Comparison of ENCODE assay signal across 8 mouse cellular contexts in the genomic region with DNA sequence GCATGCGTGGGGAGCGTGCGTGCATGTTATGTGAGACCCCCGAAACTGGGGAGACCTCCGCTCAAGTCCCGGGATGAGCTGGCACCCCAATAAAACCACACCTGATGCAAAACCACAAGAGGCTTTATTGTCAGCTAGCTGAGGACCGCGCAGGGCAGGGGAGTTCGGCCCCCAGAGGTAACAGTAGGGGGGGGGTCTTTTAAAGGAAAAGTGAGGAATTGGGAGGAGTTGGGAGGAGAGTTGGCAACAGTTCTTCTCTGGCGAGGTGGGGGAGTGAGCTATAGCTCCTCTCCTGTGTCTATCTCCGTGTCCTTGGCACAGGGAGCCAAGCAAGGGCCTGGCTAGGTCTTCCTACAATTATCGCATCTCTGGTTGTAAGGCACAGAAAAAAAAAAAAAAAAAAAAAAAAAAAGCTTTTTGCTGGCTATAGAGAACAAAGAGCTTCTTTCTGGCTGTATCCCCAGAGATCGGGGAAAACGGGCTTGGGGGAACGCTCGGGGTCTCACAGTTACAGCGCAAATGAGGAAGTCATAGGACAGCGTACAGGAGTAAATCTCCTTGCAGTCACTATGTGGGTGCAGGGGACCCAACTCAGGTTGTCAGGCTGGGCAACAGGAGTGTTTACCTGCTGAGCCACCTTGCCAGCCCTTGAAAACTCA. TPM values are rescaled to one million over a fixed set of nuclear protein-coding genes. Genes with fewer than 3 reads are reported as not detected.
DNase-seq lines count a peak whose midpoint lies in the region; ATAC-seq lines count a peak whose summit lies in the region.

No protein-coding gene starts in this region.

- H3K4me1 ChIP-seq in kidney, embryonic 14.5 days (ENCODE audit: control insufficient read depth, insufficient read depth, low read length), result 0 out of 2 replicates have a peak, but pooled peaks cover 3% of the 10 kb centered on the region
- peaks cover 27% of the 10 kb centered on the region for H3K4me1 ChIP-seq in midbrain, embryonic 10.5 days

- DNase-seq in right cerebral cortex, postnatal 25 days, result peak; percentile 14
- DNase-seq in right cerebral cortex, postnatal 36 days (ENCODE audit: low spot score in 2 of 2), result no peak
- peak; percentile 69 for DNase-seq in cerebellum, adult 9-10 months
- peak; percentile 18 for DNase-seq in forelimb bud, embryonic 11.5 days (ENCODE audit: low read depth, low spot score)
- peak; percentile 34 for DNase-seq in midbrain, embryonic 10.5 days (ENCODE audit: low spot score)
- DNase-seq in urinary bladder, adult 18-20 months (ENCODE audit: low spot score in 2 of 2), result no peak

- peak overlapping the region; percentile 87 for H3K4me2 ChIP-seq in kidney, embryonic 14.5 days (replicated peaks; ENCODE audit: low read depth, low read length)

- ATAC-seq in kidney, embryonic 14.5 days (ENCODE audit: low FRiP score, low TSS enrichment), result peak; percentile 42
- ATAC-seq in activated CD4-positive, CD25-positive, alpha-beta regulatory T cell, adult 4 months, result no peak

- peak overlapping the region; percentile 59 for H3K4me3 ChIP-seq in kidney, embryonic 14.5 days (ENCODE audit: low read length)
- H3K4me3 ChIP-seq in midbrain, embryonic 10.5 days, result peak overlapping the region; percentile 76

- H3K36me3 ChIP-seq in kidney, embryonic 14.5 days (ENCODE audit: control insufficient read depth, insufficient read depth, low read length), result peaks cover 44% of the 10 kb centered on the region
- peaks cover 59% of the 10 kb centered on the region for H3K36me3 ChIP-seq in midbrain, embryonic 10.5 days

- no peaks in the 10 kb centered on the region for H3K27me3 ChIP-seq in kidney, embryonic 14.5 days (ENCODE audit: control insufficient read depth, insufficient read depth, low read length)
- no peaks in the 10 kb centered on the region for H3K27me3 ChIP-seq in midbrain, embryonic 10.5 days (ENCODE audit: low read depth, poor library complexity, severe bottlenecking)

- 1% methylated on average over 18 of the region's 18 CpGs for WGBS in kidney, embryonic 14.5 days
- 1% methylated on average over 18 of the region's 18 CpGs for WGBS in midbrain, embryonic 10.5 days

- H3K9me3 ChIP-seq in kidney, embryonic 14.5 days (ENCODE audit: control insufficient read depth, low read length), result no peaks in the 10 kb centered on the region
- no peaks in the 10 kb centered on the region for H3K9me3 ChIP-seq in midbrain, embryonic 10.5 days (replicated peaks)

- peak overlapping the region; percentile 74; the same call in 1 of the 2 replicates for H3K9ac ChIP-seq in kidney, embryonic 14.5 days (ENCODE audit: low read depth, low read length)

- peak overlapping the region; percentile 96; the same call in 1 of the 2 replicates for H3K27ac ChIP-seq in kidney, embryonic 14.5 days (ENCODE audit: low read depth, low read length)
- peak overlapping the region; percentile 91 for H3K27ac ChIP-seq in midbrain, embryonic 10.5 days (replicated peaks)

RNA-seq across cellular contexts. Expression of gene Zfp61, which starts 1.1 kb away (rescaled TPM):
- polyA plus RNA-seq in kidney, embryonic 14.5 days (2014; fragmentation: Nextera tagmentation; extraction: Ambion mirVana), result 31.3 and 39.5 TPM in 2 replicates
- polyA plus RNA-seq in midbrain, embryonic 10.5 days (2016; fragmentation: Nextera tagmentation; extraction: Ambion mirVana), result 36.7 and 41.4 TPM in 2 replicates
- 10 to 100 TPM; 16.6 to 17.4 TPM for polyA plus RNA-seq in activated CD4-positive, CD25-positive, alpha-beta regulatory T cell, adult 4 months (2017; shearing (Covaris generic))

RNA-seq across cellular contexts. Expression of gene Zfp94, which starts 16.5 kb away (rescaled TPM):
- 9.6 and 10.3 TPM in 2 replicates for polyA plus RNA-seq in kidney, embryonic 14.5 days (2014; fragmentation: Nextera tagmentation; extraction: Ambion mirVana)
- 13.7 and 15.5 TPM in 2 replicates for polyA plus RNA-seq in midbrain, embryonic 10.5 days (2016; fragmentation: Nextera tagmentation; extraction: Ambion mirVana)
- polyA plus RNA-seq in activated CD4-positive, CD25-positive, alpha-beta regulatory T cell, adult 4 months (2017; shearing (Covaris generic)), result 1 to 10 TPM; 7.8 to 9.3 TPM

RNA-seq across cellular contexts. Expression of gene Zfp93, which starts 29.7 kb away (rescaled TPM):
- 6.3 and 11.8 TPM in 2 replicates for polyA plus RNA-seq in kidney, embryonic 14.5 days (2014; fragmentation: Nextera tagmentation; extraction: Ambion mirVana)
- polyA plus RNA-seq in midbrain, embryonic 10.5 days (2016; fragmentation: Nextera tagmentation; extraction: Ambion mirVana), result 6.2 and 7.4 TPM in 2 replicates
- polyA plus RNA-seq in activated CD4-positive, CD25-positive, alpha-beta regulatory T cell, adult 4 months (2017; shearing (Covaris generic)), result 1 to 10 TPM in 1 of 2 experiments, under 1 TPM in 1; 0.61 to 2.0 TPM

RNA-seq across cellular contexts. Expression of gene Tescl, which starts 33.8 kb away (rescaled TPM):
- polyA plus RNA-seq in kidney, embryonic 14.5 days (2014; fragmentation: Nextera tagmentation; extraction: Ambion mirVana), result 0.26 and 0.31 TPM in 2 replicates
- polyA plus RNA-seq in midbrain, embryonic 10.5 days (2016; fragmentation: Nextera tagmentation; extraction: Ambion mirVana), result 0.14 and 0.26 TPM in 2 replicates
- polyA plus RNA-seq in activated CD4-positive, CD25-positive, alpha-beta regulatory T cell, adult 4 months (2017; shearing (Covaris generic)), result not detected

RNA-seq across cellular contexts. Expression of gene Zfp108, which starts 45.4 kb away (rescaled TPM):
- polyA plus RNA-seq in kidney, embryonic 14.5 days (2014; fragmentation: Nextera tagmentation; extraction: Ambion mirVana), result 1.6 and 3.5 TPM in 2 replicates
- polyA plus RNA-seq in midbrain, embryonic 10.5 days (2016; fragmentation: Nextera tagmentation; extraction: Ambion mirVana), result 2.1 and 2.7 TPM in 2 replicates
- under 1 TPM; 0.46 to 0.68 TPM for polyA plus RNA-seq in activated CD4-positive, CD25-positive, alpha-beta regulatory T cell, adult 4 months (2017; shearing (Covaris generic))

Comparison
In these comparisons a context has a peak if more than half of its experiments do, and no peak if none do; other contexts are left out.
1. DNase-seq: peak in right cerebral cortex, postnatal 25 days (single experiment), cerebellum, adult 9-10 months (single experiment), forelimb bud, embryonic 11.5 days (single experiment) and midbrain, embryonic 10.5 days (single experiment); none in right cerebral cortex, postnatal 36 days (0 of 2) and urinary bladder, adult 18-20 months (0 of 2).